Mouse (Mus musculus): ENCODE measurements around the gene Mdfic. TPM values are rescaled to one million over a fixed set of nuclear protein-coding genes. Genes with fewer than 3 reads are reported as not detected.

The Mdfic gene
- total RNA-seq, 2 experiments from 2014 or later: 2.8 to 3.2 TPM

DNA sequence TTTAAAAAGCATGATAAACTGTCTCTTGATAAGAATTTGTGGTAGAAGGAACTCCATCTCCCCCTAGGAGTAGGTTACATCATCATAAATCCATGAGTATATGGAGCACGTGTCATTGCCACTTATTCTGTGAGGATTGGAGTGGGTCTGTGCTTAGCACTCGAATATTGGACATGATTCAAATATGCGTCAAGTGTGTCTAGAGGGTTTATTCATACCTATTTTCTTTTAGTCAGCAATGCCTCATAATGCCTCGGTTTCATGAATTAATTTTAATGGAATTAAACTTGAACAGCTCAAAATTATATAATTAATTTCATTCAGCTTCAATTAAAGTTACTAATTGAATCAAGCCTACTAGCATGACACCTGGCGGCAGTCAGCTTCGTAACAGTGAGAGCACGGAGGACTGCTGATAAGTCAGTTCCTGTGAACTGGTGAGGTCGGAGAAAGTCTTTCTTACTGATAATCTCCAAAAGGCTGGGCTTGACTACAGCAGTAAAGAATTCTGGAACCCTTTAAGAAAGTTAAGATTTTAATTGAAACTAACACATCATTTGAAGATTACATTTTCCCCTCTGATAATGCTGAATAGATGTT is 17.0 kb downstream of the Mdfic start:
- intact Hi-C loops (cut with DNase I): no loop called here
- DNase-seq (ENCODE audit: extremely low spot score in 1 of 2, low spot score in 2 of 2): no peak

- no peak for DNase-seq (ENCODE audit: extremely low spot score in 1 of 2, low spot score in 2 of 2)
- intact Hi-C loops (cut with DNase I): no loop called here
Measured at GRCm38 (mm10) chr6:15738331-15738943, 18.0 kb downstream of the Mdfic start.

GRCm38 (mm10) chr6:15739132-15739531 is 18.7 kb downstream of the Mdfic start:
- intact Hi-C loops (cut with DNase I): no loop called here
- DNase-seq (ENCODE audit: extremely low spot score in 1 of 2, low spot score in 2 of 2): no peak

GRCm38 (mm10) chr6:15742591-15743149 is 22.2 kb downstream of the Mdfic start:
- intact Hi-C loops (cut with DNase I): no loop called here

DNA sequence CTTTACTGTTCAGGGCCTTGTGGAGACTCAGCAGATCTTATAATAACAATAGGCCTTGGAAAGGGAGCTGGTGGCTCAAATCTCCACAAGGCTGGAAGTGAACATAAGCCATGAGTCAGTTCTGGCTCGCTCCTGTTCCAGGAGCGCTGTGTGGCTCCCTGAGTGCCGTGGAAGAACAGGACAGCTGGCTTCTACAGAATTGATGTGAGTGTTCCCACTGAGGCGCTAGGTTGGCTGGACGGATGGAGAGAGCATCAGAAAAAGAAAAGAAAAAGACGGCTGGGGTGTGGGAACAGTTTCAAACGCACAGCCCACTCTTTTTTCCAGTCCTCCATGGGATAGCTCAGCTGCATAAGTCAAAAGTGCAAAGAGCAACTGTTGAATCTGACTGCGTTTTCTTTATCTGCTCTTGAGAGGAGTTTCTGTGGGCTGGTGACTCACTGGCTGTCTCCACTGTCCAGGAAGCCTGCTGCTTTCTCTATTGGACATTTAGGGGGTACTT is 22.9 kb downstream of the Mdfic start:
- intact Hi-C loops (cut with DNase I): no loop called here
- DNase-seq (ENCODE audit: extremely low spot score in 1 of 2, low spot score in 2 of 2): no peak

More at GRCm38 (mm10) chr6:15742591-15743149, 22.2 kb downstream of the Mdfic start:
- no peak for DNase-seq (ENCODE audit: extremely low spot score in 1 of 2, low spot score in 2 of 2)

DNA sequence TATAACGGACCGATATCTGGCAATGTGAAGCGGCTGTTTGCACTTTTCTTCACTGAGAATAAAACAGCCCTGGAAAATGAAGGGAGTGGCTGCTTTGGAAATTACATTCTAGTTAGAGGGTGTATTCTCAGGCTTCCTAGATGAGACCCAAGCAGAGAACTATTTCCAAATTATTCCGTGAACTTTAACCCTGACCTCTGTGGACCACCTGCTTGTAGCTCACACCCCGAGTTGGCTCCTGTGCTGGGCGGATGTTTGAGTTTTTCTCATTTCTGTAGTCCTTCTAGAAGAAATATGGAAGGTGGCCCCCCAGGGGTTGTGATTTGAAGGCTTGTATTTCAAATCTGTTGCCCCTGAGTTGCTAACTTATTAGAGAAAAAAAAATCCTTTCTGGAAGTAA is 23.3 kb downstream of the Mdfic start:
- intact Hi-C loops (cut with DNase I): no loop called here

DNA sequence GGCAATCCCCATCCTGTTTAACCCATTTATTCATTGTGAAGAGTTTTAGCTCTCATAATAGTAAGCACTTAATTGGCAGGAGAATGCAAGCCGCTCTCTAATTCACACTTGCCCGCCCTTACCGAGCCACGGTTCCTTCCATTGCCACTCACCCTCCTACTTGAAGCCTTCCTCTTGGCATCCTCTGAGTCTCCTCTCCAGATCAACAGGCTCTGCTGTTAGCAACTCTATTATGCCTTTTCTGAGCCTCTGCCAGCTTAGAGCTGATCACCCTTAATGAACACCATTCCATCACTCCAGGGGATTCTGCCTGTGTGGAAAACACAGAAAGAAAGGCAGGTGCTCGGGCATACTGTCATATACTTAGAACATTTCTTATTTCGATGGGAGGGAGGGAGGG is 24.9 kb downstream of the Mdfic start:
- no peak for DNase-seq (ENCODE audit: extremely low spot score in 1 of 2, low spot score in 2 of 2)
- intact Hi-C loops (cut with DNase I): no loop called here

More for the DNA sequence above, 23.3 kb downstream of the Mdfic start:
- no peak for DNase-seq (ENCODE audit: extremely low spot score in 1 of 2, low spot score in 2 of 2)

GRCm38 (mm10) chr6:15745891-15746290 is 25.4 kb downstream of the Mdfic start:
- intact Hi-C loops (cut with DNase I): no loop called here
- DNase-seq (ENCODE audit: extremely low spot score in 1 of 2, low spot score in 2 of 2): no peak

DNA sequence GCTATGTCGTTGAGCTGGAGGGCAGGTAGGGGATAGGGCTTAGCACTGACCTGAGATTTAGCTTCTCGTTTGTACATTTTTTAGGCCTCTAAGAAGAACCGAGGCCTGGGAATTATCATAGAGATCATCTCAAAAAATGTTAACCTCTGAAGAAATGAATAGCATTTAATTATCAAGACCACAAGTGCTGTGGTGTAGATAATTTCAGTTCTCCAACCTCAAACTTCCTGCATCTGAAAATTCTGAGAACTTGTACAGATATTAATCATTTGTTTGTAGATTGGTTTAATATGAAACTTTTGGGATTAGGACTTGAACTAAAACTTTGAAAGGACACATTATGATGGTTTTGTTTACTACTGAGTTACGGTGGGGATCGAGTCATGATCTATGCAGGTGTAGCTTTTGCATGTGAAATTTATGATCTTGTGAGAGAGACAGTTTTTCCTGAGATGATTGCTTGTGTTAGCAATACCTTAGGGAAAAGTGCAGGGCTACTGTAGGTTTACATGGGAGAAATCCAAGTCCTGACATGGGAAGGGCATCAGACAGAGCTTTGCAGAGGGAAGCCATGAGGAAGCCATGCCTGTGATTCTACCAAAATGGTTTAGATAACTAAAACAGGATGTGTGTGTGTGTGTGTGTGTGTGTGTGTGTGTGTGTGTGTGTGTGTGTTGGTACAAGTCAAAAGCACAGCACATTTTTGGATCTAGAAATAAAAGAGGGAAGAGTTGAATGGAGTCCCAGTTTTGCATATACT is 27.1 kb downstream of the Mdfic start:
- no peak for DNase-seq (ENCODE audit: extremely low spot score in 1 of 2, low spot score in 2 of 2)
- intact Hi-C loops (cut with DNase I): no loop called here

- DNase-seq (ENCODE audit: extremely low spot score in 1 of 2, low spot score in 2 of 2): no peak
- intact Hi-C loops (cut with DNase I): no loop called here
Measured at GRCm38 (mm10) chr6:15748236-15748635, 27.8 kb downstream of the Mdfic start.

GRCm38 (mm10) chr6:15748943-15749342 is 28.5 kb downstream of the Mdfic start:
- intact Hi-C loops (cut with DNase I): no loop called here
- DNase-seq (ENCODE audit: extremely low spot score in 1 of 2, low spot score in 2 of 2): no peak

DNA sequence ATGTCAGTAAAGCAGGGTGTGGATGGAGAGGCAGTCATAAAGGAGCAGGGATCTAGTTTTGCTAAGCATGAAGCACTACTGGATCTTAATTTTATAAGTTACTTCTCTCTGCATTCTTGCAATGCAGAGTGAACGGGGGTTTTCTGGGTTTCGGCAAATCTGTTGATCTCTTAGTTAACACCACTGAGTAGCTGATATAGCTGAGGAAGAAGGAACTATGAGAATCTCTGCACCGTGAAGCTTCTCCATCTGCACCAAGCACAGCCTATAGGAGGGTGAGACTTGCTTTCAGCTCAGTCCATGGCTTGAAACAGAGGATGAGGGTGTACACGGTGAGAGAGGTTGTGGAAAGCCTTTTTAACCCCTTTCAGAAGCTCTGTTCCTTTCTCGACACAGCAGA is 29.6 kb downstream of the Mdfic start:
- intact Hi-C loops (cut with DNase I): no loop called here

DNA sequence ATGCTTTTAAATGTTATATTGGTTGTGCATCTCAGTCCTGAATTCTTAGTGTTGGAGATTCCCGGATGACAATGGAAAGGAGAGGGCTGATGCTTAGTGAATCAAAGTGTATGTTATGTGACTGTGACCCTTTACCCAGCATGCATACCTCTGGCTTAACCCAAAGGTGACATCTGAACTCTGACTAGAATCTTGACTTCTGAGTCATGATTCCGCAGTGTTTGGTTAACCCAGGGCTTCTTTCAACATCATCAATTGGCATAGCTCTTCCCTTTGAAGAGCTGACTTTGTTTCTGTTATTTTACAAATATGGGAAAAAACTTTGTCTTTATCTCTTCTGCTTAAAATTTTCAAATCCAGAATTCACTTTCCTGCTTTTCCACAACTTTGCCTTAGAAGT is 30.9 kb downstream of the Mdfic start:
- DNase-seq (ENCODE audit: extremely low spot score in 1 of 2, low spot score in 2 of 2): no peak
- intact Hi-C loops (cut with DNase I): no loop called here

More for the DNA sequence above, 29.6 kb downstream of the Mdfic start:
- DNase-seq (ENCODE audit: extremely low spot score in 1 of 2, low spot score in 2 of 2): no peak

GRCm38 (mm10) chr6:15752160-15752559 is 31.7 kb downstream of the Mdfic start:
- no peak for DNase-seq (ENCODE audit: extremely low spot score in 1 of 2, low spot score in 2 of 2)
- intact Hi-C loops (cut with DNase I): no loop called here

DNA sequence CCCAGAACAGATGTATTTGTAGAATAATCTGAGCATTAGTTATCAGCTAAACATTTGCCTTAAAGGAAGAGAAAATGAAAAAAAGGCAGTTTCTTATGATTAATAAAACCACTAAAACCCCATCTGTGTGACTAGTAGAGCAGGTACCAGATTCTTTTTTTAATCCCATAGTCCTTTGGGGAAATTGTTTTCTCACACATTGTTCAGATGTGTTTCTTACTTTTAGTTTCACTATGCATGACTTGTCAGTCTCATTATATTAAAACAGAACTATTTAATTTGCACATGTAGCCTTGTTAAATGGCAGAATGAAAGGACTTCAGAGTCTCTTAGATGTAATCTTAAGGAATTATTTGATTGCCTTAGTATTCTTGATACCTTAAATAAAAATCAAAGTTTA is 32.7 kb downstream of the Mdfic start:
- no peak for DNase-seq (ENCODE audit: extremely low spot score in 1 of 2, low spot score in 2 of 2)
- intact Hi-C loops (cut with DNase I): no loop called here

- no peak for DNase-seq (ENCODE audit: extremely low spot score in 1 of 2, low spot score in 2 of 2)
- intact Hi-C loops (cut with DNase I): no loop called here
Measured at GRCm38 (mm10) chr6:15758394-15758793, 37.9 kb downstream of the Mdfic start.

DNA sequence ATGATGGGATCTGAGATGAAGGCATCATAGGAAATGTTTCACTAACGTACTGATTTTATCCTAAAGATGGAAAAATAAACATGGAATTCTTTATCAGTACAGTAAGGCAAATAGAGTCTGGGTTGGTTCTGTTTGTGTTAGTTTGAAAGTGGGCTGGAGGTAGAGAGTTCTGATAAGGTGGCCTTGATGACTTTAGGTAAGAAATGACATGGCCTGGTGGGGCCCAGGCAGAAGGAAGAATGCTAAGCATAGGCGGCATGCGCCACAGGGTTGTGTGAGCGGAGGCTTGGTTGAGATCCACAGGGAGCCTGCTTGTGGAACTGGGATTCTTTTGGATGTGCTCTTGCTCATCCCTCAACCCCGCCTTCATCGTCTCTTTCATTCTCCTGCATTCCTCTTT is 40.3 kb downstream of the Mdfic start:
- DNase-seq (ENCODE audit: extremely low spot score in 1 of 2, low spot score in 2 of 2): no peak
- intact Hi-C loops (cut with DNase I): no loop called here

GRCm38 (mm10) chr6:15764039-15764438 is 43.6 kb downstream of the Mdfic start:
- intact Hi-C loops (cut with DNase I): no loop called here

DNA sequence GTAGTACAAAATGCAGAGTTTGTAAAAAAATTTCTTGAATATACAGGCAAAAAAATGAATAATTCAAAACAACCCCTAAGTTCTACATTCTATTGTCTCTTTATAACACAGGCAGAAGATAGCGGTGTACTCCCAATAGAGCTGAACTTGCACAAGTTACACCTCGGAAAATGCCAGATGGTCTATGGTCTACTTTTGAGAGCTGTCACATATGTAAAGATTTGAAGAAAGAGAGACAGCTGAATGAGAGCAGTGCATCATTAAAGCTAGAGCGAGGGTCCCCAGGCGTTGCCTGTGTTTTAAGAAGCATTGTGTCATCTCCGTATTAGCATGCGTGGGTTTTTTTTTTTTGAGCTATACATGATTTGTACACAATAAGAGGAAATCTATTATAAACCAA is 47.0 kb downstream of the Mdfic start:
- no peak for DNase-seq (ENCODE audit: extremely low spot score in 1 of 2, low spot score in 2 of 2)
- intact Hi-C loops (cut with DNase I): no loop called here

More at GRCm38 (mm10) chr6:15764039-15764438, 43.6 kb downstream of the Mdfic start:
- DNase-seq (ENCODE audit: extremely low spot score in 1 of 2, low spot score in 2 of 2): no peak

DNA sequence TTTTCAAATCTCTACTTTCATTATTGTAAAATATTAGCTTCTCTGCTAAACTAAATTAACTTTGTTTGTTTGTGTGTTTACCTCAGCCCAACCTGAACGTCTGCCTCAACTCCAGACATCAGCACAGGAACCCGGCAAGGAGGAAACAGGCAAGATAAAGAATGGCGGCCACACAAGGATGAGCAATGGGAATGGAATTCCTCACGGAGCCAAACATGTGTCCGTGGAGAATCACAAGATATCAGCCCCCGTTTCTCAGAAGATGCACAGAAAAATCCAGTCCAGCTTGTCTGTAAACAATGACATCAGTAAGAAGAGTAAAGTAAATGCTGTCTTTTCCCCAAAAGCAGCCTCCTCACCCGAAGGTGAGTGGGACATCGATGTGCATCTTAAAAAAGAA is 49.7 kb downstream of the Mdfic start:
- no peak for DNase-seq (ENCODE audit: extremely low spot score in 1 of 2, low spot score in 2 of 2)
- intact Hi-C loops (cut with DNase I): no loop called here

Measured in left cerebral cortex, postnatal 10 days (tissue).